Mouse (Mus musculus) stomach, embryonic 14.5 days (tissue): Measurements from ENCODE around the gene Odf4. TPM values are rescaled to one million over a fixed set of nuclear protein-coding genes. Genes with fewer than 3 reads are reported as not detected.
A peak's percentile ranks its signal among the peaks of the same experiment; 100 is the strongest.

Source experiments
- ATAC-seq: fragments of 200-750 bp; cut with Nextera tagmentation; 2 replicates; pipeline ENCODE4 v1.8.0; 2017; ENCODE audit warnings: low read depth, moderate TSS enrichment; ENCODE audit not compliant: insufficient number of reproducible peaks, insufficient read depth, low FRiP score
- H3K27ac ChIP-seq: fragments of 300-500 bp; sonication (generic); 2 replicates; pipeline ENCODE4 v1.5.1; 2014; ENCODE audit warnings: mild to moderate bottlenecking, low read length, moderate library complexity, mixed read lengths
- H3K27me3 ChIP-seq: fragments of 300-500 bp; sonication (generic); 2 replicates; pipeline ENCODE4 v1.6.1; 2014; ENCODE audit warnings: low read length, control low read depth, mixed read lengths; ENCODE audit not compliant: control insufficient read depth, insufficient read depth
- H3K36me3 ChIP-seq: fragments of 300-500 bp; sonication (generic); 2 replicates; pipeline ENCODE4 v1.6.1; 2014; ENCODE audit warnings: mild to moderate bottlenecking, control low read depth, low read length, moderate library complexity, mixed read lengths; ENCODE audit not compliant: control insufficient read depth, insufficient read depth
- H3K4me1 ChIP-seq: fragments of 300-500 bp; sonication (generic); 2 replicates; pipeline ENCODE4 v1.6.1; 2014; ENCODE audit warnings: low read length, control low read depth, mixed read lengths; ENCODE audit not compliant: control insufficient read depth, insufficient read depth
- H3K4me2 ChIP-seq: fragments of 300-500 bp; sonication (generic); replicated peaks from 2 replicates; pipeline ENCODE4 v1.6.1; 2014; ENCODE audit warnings: low read depth, low read length, control low read depth
- H3K4me3 ChIP-seq: fragments of 300-500 bp; sonication (generic); 2 replicates; pipeline ENCODE4 v1.5.1; 2014; ENCODE audit warnings: low read depth, low read length, control low read depth
- H3K9ac ChIP-seq: fragments of 300-500 bp; sonication (generic); replicated peaks from 2 replicates; pipeline ENCODE4 v1.6.1; 2014; ENCODE audit warnings: low read depth, mild to moderate bottlenecking, control low read depth, low read length, moderate library complexity, mixed read lengths
- H3K9me3 ChIP-seq: fragments of 300-500 bp; sonication (generic); 2 replicates; pipeline ENCODE4 v1.6.1; 2016; ENCODE audit warnings: low read depth, low read length, control low read depth; ENCODE audit not compliant: control insufficient read depth
- WGBS: fragments of 180-500 bp; shearing (Covaris S2); extraction: QIAGEN DNeasy Blood & Tissue Kit; methylation state at CpG from one replicate; pipeline ENCODE4 v1.1.7; 2014; 5-methylcytosine and 5-hydroxymethylcytosine counted together
- polyA plus RNA-seq: library from polyadenylated mRNA; unstranded; fragments of >200 nt; fragmentation: Nextera tagmentation; extraction: Ambion mirVana; gene quantifications from 2 replicates; pipeline ENCODE4 v1.2.1, GENCODE M21; 2014

Gene Odf4
- polyA plus RNA-seq, 1 experiment from 2014 or later = 0.55 TPM

GRCm38 (mm10) chr11:68914566-68914965 is 12.3 kb downstream of the Odf4 start:
- no peak for ATAC-seq
- Histone ChIP-seq H3K4me2 (no peak overlapping the region), H3K4me3 (no peak overlapping the region), H3K27me3 (no peaks in the 10 kb centered on the region), H3K9ac (no peak overlapping the region), H3K4me1 (peaks cover 8% of the 10 kb centered on the region; the same call in 1 of the 2 replicates), H3K9me3 (no peaks in the 10 kb centered on the region), H3K27ac (no peak overlapping the region), H3K36me3 (no peaks in the 10 kb centered on the region)
- 89% methylated on average over 4 of the region's 4 CpGs for WGBS

- Histone ChIP-seq H3K4me1 (peaks cover 8% of the 10 kb centered on the region; the same call in 1 of the 2 replicates), H3K27me3 (no peaks in the 10 kb centered on the region), H3K9me3 (no peaks in the 10 kb centered on the region), H3K4me2 (no peak overlapping the region), H3K36me3 (no peaks in the 10 kb centered on the region), H3K27ac (peak overlapping the region; percentile 73), H3K9ac (no peak overlapping the region; the same call in 1 of the 2 replicates), H3K4me3 (no peak overlapping the region)
- ATAC-seq = no peak
- 34% methylated on average over 14 of the region's 14 CpGs for WGBS
Observed at GRCm38 (mm10) chr11:68911531-68912177, 15.2 kb downstream of the Odf4 start.

- H3K4me2 ChIP-seq = no peak overlapping the region
- no peak overlapping the region for H3K27ac ChIP-seq
- 38% methylated on average over 7 of the region's 7 CpGs for WGBS
- ATAC-seq = no peak
- peaks cover 8% of the 10 kb centered on the region; the same call in 1 of the 2 replicates for H3K4me1 ChIP-seq
- H3K4me3 ChIP-seq = no peak overlapping the region
- peaks cover 20% of the 10 kb centered on the region for H3K36me3 ChIP-seq
- no peaks in the 10 kb centered on the region for H3K9me3 ChIP-seq
- no peak overlapping the region for H3K9ac ChIP-seq
- H3K27me3 ChIP-seq = no peaks in the 10 kb centered on the region
Observed at GRCm38 (mm10) chr11:68908846-68909503, 17.9 kb downstream of the Odf4 start.

- Histone ChIP-seq H3K9ac (no peak overlapping the region), H3K36me3 (peaks cover 35% of the 10 kb centered on the region), H3K4me1 (0 out of 2 replicates have a peak, but pooled peaks cover 8% of the 10 kb centered on the region), H3K27ac (no peak overlapping the region), H3K4me3 (no peak overlapping the region), H3K9me3 (no peaks in the 10 kb centered on the region), H3K27me3 (no peaks in the 10 kb centered on the region), H3K4me2 (no peak overlapping the region)
- no peak for ATAC-seq
- 74% methylated on average over 3 of the region's 3 CpGs for WGBS
Observed at GRCm38 (mm10) chr11:68907251-68907650, 19.6 kb downstream of the Odf4 start.

GRCm38 (mm10) chr11:68906461-68906790 is 20.5 kb downstream of the Odf4 start:
- Histone ChIP-seq H3K27me3 (no peaks in the 10 kb centered on the region), H3K9me3 (no peaks in the 10 kb centered on the region), H3K27ac (no peak overlapping the region), H3K9ac (no peak overlapping the region), H3K4me3 (no peak overlapping the region), H3K36me3 (peaks cover 35% of the 10 kb centered on the region), H3K4me2 (no peak overlapping the region), H3K4me1 (0 out of 2 replicates have a peak, but pooled peaks cover 2% of the 10 kb centered on the region)
- WGBS = 67% methylated on average over 4 of the region's 4 CpGs
- ATAC-seq = no peak

GRCm38 (mm10) chr11:68905665-68906460 is 21.0 kb downstream of the Odf4 start:
- Histone ChIP-seq H3K4me1 (0 out of 2 replicates have a peak, but pooled peaks cover 2% of the 10 kb centered on the region), H3K4me3 (no peak overlapping the region), H3K9ac (no peak overlapping the region), H3K27ac (no peak overlapping the region), H3K36me3 (peaks cover 35% of the 10 kb centered on the region), H3K4me2 (no peak overlapping the region), H3K27me3 (no peaks in the 10 kb centered on the region), H3K9me3 (no peaks in the 10 kb centered on the region)
- WGBS = 85% methylated on average over 9 of the region's 9 CpGs
- no peak for ATAC-seq

- WGBS = 89% methylated on average over 3 of the region's 3 CpGs
- H3K4me3 ChIP-seq = no peak overlapping the region
- no peak overlapping the region for H3K27ac ChIP-seq
- no peak overlapping the region for H3K9ac ChIP-seq
- H3K9me3 ChIP-seq = no peaks in the 10 kb centered on the region
- no peaks in the 10 kb centered on the region for H3K27me3 ChIP-seq
- ATAC-seq = no peak
- peaks cover 35% of the 10 kb centered on the region for H3K36me3 ChIP-seq
- H3K4me1 ChIP-seq = 0 out of 2 replicates have a peak, but pooled peaks cover 2% of the 10 kb centered on the region
- no peak overlapping the region for H3K4me2 ChIP-seq
Observed at GRCm38 (mm10) chr11:68905138-68905531, 21.7 kb downstream of the Odf4 start.

- Histone ChIP-seq H3K4me1 (0 out of 2 replicates have a peak, but pooled peaks cover 2% of the 10 kb centered on the region), H3K27me3 (no peaks in the 10 kb centered on the region), H3K36me3 (peaks cover 35% of the 10 kb centered on the region), H3K4me2 (no peak overlapping the region), H3K27ac (no peak overlapping the region), H3K9me3 (no peaks in the 10 kb centered on the region), H3K4me3 (no peak overlapping the region), H3K9ac (no peak overlapping the region)
- ATAC-seq = no peak
- 84% methylated on average over 8 of the region's 8 CpGs for WGBS
Observed at GRCm38 (mm10) chr11:68904375-68905137, 22.3 kb downstream of the Odf4 start.
